Mouse (Mus musculus) hindlimb bud, embryonic 11.5 days (tissue): ENCODE results near the gene Spata3.

Experiments used
- DNase-seq: peaks from one replicate; pipeline ENCODE4 v3.0.0-alpha.2; 2012; ENCODE audit warnings: low read depth, low spot score; ENCODE audit errors: extremely low spot score

The Spata3 gene

GRCm38 (mm10) chr1:86021365-86021989 is 4.9 kb downstream of the Spata3 start:
- no peak for DNase-seq

GRCm38 (mm10) chr1:86032273-86032987 is 15.8 kb downstream of the Spata3 start:
- no peak for DNase-seq

GRCm38 (mm10) chr1:86038191-86038951 is 21.8 kb downstream of the Spata3 start:
- no peak for DNase-seq

GRCm38 (mm10) chr1:86040131-86040530 is 23.5 kb downstream of the Spata3 start:
- no peak for DNase-seq

GRCm38 (mm10) chr1:86040817-86041216 is 24.2 kb downstream of the Spata3 start:
- DNase-seq = no peak

GRCm38 (mm10) chr1:86045056-86045455 is 28.4 kb downstream of the Spata3 start:
- DNase-seq = no peak

- no peak for DNase-seq
Observed at GRCm38 (mm10) chr1:86045848-86046805, 29.5 kb downstream of the Spata3 start, which contains the start of gene 2810459M11Rik. TSS of gene 2810459M11Rik (plus strand) at chr1:86045863.

GRCm38 (mm10) chr1:86046833-86047563 is 30.4 kb downstream of the Spata3 start:
- DNase-seq = no peak

GRCm38 (mm10) chr1:86048231-86048630 is 31.6 kb downstream of the Spata3 start:
- no peak for DNase-seq

- no peak for DNase-seq
Observed at GRCm38 (mm10) chr1:86048744-86049143, 32.1 kb downstream of the Spata3 start.

- no peak for DNase-seq
Observed at GRCm38 (mm10) chr1:86053198-86053921, 36.7 kb downstream of the Spata3 start.

- no peak for DNase-seq
Observed at GRCm38 (mm10) chr1:86054943-86055342, 38.3 kb downstream of the Spata3 start.

- no peak for DNase-seq
Observed at GRCm38 (mm10) chr1:86056284-86056683, 39.7 kb downstream of the Spata3 start.

- DNase-seq = peak; percentile 96
Observed at GRCm38 (mm10) chr1:86058856-86059769, 42.5 kb downstream of the Spata3 start.

GRCm38 (mm10) chr1:86062523-86062922 is 45.9 kb downstream of the Spata3 start:
- no peak for DNase-seq

- peak; percentile 90 for DNase-seq
Observed at GRCm38 (mm10) chr1:86064271-86064991, 47.8 kb downstream of the Spata3 start, which contains the start of gene Psmd1. TSS of gene Psmd1 (plus strand) at chr1:86064387.

- no peak for DNase-seq
Observed at GRCm38 (mm10) chr1:86076565-86076964, 59.9 kb downstream of the Spata3 start.
